Mouse (Mus musculus) WW6 (cell line): ENCODE data around the gene Mybpc3.

Experiments used
- DNase-seq: peaks from one replicate; pipeline ENCODE4 v3.0.0-alpha.2; 2013; ENCODE audit warnings: low read depth, low spot score

The Mybpc3 gene

DNA sequence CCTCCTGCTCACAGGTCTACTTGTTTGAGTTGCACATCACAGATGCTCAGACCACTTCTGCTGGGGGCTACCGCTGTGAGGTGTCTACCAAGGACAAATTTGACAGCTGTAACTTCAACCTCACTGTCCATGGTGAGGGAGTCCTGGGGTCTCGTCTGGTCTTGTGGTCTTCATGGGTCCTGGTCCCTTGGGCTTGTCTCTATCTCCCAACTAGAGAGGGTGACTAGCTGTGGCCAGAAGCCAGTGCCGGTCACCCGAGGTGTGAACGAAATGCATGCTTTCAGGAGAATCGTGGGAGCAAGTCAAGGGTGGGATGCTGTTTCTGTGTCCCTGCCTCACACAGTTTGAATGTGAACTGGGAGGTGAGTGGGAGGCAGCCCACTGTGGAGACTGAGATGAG lies 3.1 kb downstream of the Mybpc3 start:
- no peak for DNase-seq

DNA sequence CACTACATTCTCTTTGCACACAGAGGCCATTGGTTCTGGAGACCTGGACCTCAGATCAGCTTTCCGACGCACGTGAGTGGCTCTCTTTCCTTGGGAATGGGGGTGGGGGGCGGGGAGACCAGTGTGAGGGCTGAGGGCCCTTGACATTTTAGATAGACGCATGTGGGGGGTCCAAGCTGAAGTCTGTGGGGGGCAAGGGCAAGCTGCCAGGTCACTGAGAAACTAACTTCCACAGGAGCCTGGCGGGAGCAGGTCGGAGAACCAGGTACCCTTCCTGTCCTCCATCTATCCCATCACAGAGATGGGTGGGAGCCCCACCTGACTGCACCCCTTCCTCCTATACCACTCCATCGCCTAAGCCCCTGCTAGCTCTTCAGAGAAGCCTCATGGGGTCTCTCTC lies 3.6 kb downstream of the Mybpc3 start:
- no peak for DNase-seq

DNA sequence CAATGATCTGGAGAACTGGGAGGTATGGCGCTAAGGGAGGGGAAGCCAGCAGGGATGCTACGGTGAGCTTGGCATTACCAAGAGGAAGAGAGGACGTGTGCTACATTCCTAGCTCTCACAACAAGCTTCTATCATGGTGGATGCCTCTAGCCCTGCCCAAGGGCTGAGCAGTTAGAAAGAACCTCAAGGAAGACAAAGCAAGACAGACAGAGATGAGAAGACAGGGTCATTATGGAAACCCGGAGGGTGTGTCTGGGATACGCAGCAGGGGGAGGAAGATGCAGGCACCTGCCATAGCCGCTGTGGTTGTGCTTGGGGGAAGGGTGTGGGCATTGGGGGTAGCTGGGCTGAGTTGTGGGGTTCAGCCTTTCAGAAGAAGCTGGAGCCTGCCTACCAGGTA lies 5.6 kb downstream of the Mybpc3 start:
- DNase-seq: no peak

DNA sequence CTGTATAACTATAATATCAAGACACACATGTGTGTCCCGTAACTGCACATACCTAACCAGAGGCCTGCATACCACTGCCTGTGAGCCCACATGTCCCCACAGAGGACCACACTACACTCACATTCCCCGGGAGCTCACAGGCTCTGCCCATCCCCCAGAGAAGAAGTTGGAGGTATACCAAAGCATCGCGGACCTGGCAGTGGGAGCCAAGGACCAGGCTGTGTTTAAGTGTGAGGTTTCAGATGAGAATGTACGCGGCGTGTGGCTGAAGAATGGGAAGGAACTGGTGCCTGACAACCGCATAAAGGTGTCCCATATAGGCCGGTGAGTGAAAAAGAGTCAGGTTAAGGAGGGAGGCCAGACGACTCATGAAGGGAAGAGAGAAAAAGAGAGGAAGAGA lies 7.2 kb downstream of the Mybpc3 start:
- DNase-seq: no peak

DNA sequence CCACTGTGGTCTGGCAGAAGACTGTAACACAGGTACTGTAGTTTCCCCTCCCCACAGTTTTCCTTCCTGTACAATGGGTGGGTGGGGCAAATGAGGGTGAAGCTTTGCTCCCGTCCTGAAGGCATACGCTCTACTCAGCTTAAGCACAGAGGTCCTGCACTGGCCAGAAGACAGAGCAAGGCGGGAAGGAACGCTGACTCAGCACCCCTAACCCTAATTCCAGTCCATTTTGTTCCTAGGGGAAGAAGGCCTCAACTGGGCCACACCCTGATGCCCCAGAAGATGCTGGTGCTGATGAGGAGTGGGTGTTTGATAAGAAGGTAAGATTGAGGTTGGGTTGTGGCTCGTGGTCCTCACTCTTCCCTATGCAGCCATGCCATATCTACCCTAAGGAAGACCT lies 10.8 kb downstream of the Mybpc3 start:
- DNase-seq: no peak

DNA sequence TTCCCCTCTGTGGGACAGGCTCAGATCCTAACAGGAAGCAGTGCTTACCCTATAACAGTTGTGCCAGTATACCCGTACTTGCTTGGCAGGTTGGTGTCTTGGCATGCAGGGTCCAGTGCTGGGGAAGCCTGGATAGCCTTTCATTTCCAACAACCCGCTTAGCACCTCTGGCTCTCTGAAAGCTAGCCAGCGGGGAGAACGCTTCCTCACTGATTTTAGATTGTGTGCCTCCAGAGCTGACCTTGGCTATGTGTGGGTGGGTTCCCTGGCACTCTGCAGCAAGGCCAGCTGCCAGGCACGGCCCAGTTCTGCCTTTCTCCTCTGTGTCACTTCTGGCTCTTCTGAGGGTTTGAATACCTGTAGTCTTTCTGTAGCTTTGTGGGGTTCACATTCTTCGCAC lies 12.2 kb downstream of the Mybpc3 start:
- DNase-seq: no peak

DNA sequence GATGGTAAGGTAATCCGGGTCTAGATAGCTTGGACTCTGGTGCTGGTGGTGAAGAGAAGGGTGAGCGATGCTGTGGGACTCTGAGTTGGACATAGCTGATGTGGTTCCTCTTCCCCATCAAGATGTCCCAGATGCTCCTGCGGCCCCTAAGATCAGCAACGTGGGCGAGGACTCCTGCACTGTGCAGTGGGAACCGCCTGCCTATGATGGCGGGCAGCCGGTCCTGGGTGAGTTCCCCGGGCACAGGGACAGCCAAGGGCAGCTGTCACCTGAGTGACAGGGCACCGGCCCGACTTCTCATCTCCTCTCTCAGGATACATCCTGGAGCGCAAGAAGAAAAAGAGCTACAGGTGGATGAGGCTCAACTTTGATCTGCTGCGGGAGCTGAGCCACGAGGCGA lies 13.3 kb downstream of the Mybpc3 start:
- no peak for DNase-seq

DNA sequence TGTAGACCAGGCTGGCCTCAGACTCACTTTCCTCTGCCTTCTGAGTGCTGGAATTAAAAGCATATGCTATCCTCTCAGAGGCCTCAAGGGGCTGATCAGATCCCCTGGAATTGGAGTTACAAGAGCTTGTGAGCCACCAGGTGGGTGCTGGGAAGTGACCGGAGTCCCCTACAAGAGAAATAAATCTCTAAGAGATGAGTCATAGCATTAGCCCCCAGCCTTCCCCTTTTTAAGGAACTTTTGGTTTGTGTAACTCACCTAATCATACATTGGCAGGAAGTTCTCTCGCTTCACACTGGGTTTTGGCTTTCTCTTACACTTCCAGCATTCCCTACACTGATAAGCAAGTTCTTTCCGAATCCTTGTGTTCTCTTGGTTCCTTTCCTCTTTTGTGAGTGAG lies 14.1 kb downstream of the Mybpc3 start:
- no peak for DNase-seq

DNA sequence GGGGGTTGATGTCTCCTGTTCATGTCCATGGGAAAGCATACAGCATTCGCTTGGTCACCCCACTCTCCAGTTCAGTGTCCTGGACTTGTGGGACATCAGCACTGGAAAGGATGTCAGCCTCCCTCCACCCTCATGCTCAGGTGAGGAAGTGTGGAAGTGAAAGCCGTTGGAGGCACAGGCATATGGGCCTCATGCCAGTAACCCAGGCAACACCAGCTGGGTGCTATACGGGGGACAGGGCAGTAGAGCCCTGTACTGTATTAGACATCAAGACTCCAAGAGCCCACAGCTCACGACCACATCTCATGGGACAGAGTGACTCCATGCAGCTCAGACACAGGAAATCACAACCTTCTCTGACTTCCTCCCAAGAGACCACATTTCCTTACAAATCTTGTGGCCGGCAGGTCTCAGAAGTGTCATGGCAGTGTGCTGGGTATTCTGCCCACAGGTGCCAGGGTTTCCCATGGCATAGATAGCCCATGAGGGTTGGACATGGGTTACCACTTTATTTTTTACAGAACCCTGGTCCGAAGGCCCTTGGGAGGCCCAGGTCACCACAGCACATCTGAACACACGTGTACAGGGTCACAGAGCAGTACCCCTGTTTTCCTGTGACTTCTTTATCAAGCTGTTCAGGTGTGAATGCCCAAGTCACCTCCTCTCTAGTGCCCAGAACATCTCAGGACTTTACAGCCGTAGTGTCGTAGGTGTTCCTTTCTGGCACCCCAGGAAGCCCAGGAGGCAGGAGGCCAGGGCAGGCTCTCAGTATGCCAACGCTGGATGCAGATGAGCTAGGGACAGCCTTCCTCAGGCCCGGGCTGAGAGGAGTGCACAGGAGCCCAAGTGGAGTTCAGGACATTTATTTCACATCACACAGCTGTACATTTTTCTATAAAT lies 18.8 kb downstream of the Mybpc3 start:
- DNase-seq: no peak

DNA sequence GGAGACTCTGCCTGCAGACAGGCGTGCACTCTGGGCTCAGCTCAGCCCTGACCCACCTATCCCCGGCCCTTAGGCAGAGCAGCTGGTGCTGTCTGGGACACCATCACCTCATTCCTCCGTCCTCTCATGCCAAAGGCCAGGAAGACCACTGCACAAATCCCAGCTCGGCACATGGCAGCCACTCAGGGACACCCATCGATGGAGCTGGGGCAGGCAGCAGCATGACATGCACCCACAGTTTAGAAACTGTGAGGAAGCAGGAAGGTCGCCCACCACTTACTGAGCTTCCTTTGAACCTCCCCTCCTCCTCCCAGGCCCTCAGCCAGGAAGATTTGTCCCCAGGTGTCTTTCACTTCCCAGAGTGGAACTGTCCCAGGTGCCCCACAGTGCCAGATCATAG lies 19.5 kb downstream of the Mybpc3 start:
- no peak for DNase-seq

DNA sequence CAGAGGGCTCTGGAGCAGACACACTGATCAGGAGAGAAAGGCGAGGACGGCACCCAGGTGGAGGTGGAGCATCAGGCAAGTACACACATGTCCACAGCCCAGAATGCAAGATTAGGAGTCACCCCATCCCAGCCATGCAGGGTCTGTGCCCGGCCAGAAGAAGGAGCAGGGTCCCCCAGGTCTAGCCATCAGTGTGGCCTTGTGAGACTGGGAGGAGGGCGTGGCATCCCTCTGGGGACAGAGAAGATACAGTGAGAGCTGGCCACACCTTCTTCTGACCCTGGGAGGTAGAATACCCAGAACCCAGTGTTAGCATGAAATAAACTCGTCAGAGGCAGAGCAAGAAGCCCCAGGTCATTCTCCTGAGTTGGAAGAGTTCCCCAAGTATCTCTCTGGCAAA lies 21.4 kb downstream of the Mybpc3 start:
- DNase-seq: no peak

DNA sequence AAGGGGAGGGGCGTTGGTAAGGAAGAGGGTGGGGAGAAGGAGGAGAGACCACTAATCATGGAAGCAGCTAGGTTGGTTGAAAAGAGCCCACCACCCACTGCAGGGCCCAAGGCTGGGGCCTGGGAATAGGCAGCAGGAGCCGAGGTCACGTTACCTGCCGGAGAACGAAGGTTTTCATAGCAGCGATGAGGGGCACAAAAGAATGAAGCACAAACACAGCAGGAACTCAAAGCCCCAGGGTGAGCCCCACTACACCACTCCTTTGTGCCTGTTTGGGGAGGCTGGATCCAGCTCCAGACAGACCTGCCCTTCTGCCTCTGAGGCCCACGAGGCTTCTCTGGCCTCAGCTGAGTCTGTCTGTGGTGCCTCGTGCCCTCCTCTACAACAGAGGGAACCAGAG lies 21.8 kb downstream of the Mybpc3 start:
- no peak for DNase-seq

DNA sequence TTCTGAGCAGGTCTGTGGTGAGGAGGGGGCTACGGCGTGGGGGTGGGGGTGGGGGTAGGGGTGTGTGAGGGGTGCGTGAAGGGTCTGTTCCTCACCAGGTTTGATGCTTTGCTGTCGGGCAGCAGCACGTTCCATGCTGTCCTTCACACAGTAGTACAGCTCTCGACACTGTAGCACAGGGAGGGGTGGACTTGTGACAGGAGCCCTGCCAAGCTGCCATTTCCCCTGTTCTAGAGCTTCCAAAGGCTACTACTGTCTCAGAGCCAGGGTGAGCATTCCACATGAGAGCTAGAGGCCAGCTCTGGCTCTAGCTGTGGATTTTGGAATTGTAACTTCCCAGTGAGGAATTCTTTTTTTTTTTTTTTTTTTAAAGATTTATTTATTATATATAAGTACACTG lies 25.0 kb downstream of the Mybpc3 start:
- DNase-seq: no peak

DNA sequence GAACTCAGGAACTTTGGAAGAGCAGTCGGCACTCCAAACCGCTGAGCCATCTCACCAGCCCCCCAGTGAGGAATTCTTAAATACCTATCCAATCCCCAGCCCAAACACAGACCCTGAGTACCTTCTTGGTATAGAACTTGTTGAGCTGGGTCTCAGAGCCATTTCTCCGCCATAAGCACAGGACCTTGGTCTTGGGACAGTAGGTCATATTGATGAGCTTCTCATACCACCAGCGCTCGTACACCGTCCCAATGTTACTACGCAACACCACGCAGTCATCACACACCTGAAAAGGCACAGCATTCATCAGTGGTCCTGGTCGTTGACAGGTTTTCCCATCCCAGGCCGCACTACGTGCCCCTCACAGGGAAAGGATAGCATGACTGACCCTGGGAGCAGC lies 25.5 kb downstream of the Mybpc3 start:
- DNase-seq: no peak

DNA sequence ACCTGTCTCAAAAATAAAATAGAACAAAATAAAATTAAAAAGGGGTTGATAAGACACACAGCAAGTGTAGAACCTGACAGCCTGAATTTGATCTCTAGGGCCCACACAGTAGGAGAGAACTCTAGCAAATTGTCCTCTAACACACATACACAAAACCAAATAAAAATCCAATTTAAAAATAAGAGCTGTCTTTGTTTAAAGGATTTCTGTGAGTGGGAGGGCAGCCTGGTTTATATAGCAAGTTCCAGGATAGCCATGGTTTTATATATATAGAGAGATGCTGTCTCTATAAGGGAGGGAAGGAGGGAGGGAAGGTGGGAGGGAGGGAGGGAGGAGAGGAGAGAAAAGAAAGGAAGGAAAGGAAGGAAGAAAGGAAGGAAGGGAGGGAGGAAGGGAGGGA lies 30.2 kb downstream of the Mybpc3 start:
- DNase-seq: no peak

DNA sequence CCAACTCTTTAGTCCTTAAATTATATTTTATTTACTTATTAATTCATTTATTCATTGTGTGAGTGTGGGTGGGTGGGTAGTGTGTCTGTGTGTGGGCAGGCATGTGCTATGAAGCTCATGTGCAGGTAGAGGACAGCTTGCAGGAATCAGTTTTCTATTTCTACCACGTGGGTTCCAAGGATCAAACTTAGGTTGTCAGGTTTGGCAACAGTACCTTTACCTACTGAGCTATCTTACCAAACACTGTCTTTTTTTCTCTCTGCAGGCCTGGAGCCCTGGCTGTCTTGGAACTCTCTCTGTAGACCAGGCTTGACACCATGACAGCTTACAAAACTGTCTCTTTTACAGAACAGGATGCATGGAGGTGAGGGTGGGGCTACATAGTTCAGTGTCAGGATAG lies 33.4 kb downstream of the Mybpc3 start:
- DNase-seq: no peak

DNA sequence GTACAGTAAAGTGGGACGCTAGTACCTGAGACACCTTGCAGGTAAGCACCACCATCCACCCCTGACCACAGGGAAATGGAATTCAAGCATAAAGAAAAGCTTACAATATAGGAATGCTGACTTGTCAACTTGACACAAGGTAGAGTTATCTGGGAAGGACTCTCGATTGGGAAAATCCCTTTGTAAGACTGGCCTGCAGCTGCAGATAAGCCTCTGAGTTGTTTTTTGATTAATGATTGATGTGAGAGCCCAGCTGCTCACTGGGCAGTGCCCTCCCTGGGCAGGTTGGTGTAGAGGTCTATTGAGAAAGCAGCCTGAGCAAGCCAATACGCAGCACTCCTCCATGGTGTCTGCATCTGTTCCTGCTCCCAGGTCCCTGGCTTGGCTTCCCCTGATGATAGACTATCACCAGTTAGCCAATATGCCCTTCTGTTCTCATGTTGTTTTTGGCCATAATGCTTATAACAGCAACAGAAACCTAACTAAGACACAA lies 35.0 kb downstream of the Mybpc3 start:
- no peak for DNase-seq

DNA sequence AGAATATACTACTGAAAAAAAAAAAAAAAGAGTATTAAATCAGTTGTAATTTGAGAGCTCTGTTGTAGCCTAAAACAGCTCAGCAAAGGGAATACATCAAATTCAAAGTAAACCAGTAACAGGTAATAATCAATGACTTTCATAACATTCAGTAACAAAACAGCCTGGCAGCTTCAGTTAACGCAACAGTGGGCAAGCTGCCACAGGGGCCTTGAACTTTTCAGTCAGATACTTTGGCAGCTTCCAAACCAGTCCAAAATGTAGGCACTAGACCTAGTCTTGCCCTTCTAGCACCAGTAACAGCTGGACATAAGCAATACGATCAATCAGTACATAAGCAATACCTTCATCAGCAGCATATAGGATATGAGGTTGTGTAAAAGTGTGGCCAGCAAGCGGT lies 36.1 kb downstream of the Mybpc3 start:
- DNase-seq: no peak

DNA sequence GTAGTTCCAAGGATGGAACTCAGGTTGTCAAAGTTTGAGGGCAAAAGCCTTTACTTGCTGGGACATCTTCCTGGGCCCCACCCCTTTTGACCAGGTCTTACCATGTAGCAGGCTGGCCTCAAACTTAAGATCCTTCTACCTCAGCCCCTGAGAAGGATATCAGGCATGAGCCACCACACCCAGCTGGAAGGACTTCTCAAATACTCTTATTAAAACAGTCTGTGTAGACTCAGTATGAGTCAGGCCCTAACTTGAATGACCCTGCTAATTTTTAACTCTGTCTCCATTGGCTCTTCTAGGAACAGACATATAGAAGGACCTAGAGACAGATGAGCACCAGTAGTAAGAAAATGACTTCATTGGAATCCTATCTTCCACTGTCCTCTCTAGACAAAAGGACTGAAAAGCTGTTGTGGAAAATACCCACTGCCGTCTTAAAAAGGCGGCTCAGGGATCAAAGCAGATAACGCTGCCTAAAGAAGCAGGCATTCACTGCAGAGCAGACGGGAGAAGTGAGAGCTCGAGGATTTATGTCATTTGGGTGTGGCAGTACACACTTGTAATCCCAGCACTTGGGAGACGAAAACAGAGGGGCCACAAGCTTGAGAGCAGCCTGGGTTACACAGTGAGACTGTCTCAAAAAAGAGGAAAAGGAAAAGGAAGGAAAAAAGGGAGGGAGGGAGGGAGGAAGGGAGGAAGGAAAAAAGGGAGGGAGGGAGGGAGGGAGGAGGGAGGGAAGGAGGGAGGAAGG lies 39.2 kb downstream of the Mybpc3 start:
- no peak for DNase-seq

DNA sequence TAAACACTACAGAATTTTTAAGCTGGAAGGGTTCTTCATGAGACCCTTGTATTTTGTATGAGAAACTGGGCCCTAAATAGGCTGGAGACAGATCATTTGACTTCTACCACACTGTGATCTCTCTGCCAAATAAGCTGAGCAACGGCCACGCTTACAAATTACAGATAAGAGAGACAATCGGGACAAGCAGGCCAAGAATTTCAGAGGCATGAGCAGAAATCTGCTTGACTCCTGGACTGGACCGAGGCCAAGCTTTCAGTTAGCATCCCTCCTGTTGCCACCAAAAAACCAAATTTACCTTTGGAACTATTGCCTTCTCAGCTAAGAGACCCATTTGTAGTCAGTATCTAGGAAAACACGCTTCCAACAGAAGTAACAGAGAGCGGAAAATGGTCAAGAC lies 42.6 kb downstream of the Mybpc3 start:
- DNase-seq: no peak

DNA sequence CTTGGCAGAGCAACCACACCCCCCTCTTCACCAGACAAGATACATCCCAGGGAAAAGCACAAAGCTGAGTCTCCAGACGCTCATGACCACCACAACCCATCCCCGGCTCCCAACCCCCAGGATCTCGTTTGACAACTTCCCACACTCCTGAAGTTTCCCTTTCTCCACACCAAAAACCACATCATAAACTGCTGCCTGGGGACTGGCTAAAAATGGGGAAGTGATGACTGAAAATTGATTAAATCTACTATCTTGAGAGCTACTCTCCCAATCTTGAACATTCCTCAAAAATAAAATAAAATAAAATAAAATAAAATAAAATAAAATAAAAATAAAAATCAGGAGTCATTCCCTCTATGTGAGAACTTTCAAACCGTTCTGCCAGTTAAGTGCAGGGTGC lies 45.0 kb downstream of the Mybpc3 start:
- DNase-seq: no peak

DNA sequence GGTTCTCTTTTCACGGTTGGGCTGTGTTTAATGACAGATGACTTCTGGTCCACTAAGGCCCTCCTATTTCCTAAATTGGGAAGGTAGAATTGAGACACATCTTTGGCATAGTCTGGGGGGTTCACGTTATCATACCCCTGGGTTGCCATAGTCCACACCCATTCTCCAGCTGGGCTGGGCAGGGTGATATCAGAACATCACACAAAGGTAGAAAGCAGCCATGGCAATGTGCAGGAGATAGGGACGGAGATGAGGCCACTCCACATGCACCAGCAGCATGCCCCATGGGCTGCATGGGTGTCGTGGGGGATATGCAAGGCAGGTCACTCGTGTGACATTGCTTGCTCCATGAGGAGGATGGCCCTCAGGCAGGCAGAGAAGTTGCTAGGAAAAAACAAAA lies 45.6 kb downstream of the Mybpc3 start:
- no peak for DNase-seq

DNA sequence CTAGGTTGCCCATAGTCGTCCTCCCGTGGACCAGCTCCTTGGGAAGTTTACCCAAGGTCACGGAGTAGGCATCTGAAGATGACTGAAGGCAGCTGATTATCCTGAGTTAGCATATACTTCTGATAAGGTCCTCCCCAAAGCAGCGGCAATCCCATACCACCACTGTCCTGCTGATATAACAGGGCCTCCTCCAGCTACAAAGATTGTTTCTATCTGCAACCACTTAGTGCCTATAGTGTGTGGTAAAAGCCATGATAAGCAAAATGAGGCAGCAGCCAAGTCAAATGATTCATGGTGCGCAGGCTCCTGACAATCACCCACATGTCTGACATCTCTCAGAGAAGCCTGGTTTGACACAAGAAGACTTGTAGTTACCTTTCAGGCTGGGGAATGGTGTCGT lies 47.0 kb downstream of the Mybpc3 start:
- no peak for DNase-seq
